Mouse (Mus musculus): Measurements from ENCODE around the gene Gm10750. TPM values are rescaled to one million over a fixed set of nuclear protein-coding genes. Genes with fewer than 3 reads are reported as not detected.
"Not testable (repeated sequence)": the region's sequence is repeated elsewhere in the genome, so short reads cannot be mapped to it uniquely, and the experiment has no call there.

Gm10750 gene
- polyA plus RNA-seq (2015; fragmentation: Nextera tagmentation; extraction: Ambion mirVana), result not detected in 2 replicates

GRCm38 (mm10) chr2:149017137-149017536 is at the start of gene Gm10750:
TSS of gene Gm10750 (minus strand) at chr2:149017237.
- H3K9me3 ChIP-seq (ENCODE audit: low read length); H3K27ac ChIP-seq (ENCODE audit: low read length); H3K4me1 ChIP-seq (ENCODE audit: insufficient read depth, low read length); ATAC-seq (ENCODE audit: low FRiP score, low TSS enrichment); H3K27me3 ChIP-seq (ENCODE audit: insufficient read depth, low read length); H3K36me3 ChIP-seq (ENCODE audit: insufficient read depth, low read length); H3K4me3 ChIP-seq (ENCODE audit: low read length); H3K9ac ChIP-seq (replicated peaks; ENCODE audit: low read length); H3K4me2 ChIP-seq (replicated peaks; ENCODE audit: low read depth, low read length): not testable (repeated sequence)
- WGBS, result 81% methylated on average over 5 of the region's 5 CpGs

- ATAC-seq (ENCODE audit: low FRiP score, low TSS enrichment), result no peak
- H3K9ac ChIP-seq (replicated peaks; ENCODE audit: low read length), result no peak overlapping the region
- H3K4me1 ChIP-seq (ENCODE audit: insufficient read depth, low read length), result no peaks in the 10 kb centered on the region
- 73% methylated on average over 2 of the region's 2 CpGs for WGBS
- no peaks in the 10 kb centered on the region for H3K36me3 ChIP-seq (ENCODE audit: insufficient read depth, low read length)
- H3K9me3 ChIP-seq (ENCODE audit: low read length), result 0 out of 2 replicates have a peak, but pooled peaks cover 5% of the 10 kb centered on the region
- H3K27ac ChIP-seq (ENCODE audit: low read length), result no peak overlapping the region
- H3K4me2 ChIP-seq (replicated peaks; ENCODE audit: low read depth, low read length), result no peak overlapping the region
- no peak overlapping the region for H3K4me3 ChIP-seq (ENCODE audit: low read length)
- H3K27me3 ChIP-seq (ENCODE audit: insufficient read depth, low read length), result no peaks in the 10 kb centered on the region
Measured at GRCm38 (mm10) chr2:149004826-149005225, 12.2 kb downstream of the Gm10750 start.

- no peaks in the 10 kb centered on the region for H3K4me1 ChIP-seq (ENCODE audit: insufficient read depth, low read length)
- H3K9ac ChIP-seq (replicated peaks; ENCODE audit: low read length), result no peak within 1 kb of the TSS
- no peak within 1 kb of the TSS for H3K4me3 ChIP-seq (ENCODE audit: low read length)
- H3K27me3 ChIP-seq (ENCODE audit: insufficient read depth, low read length), result no peaks in the 10 kb centered on the region
- ATAC-seq (ENCODE audit: low FRiP score, low TSS enrichment), result no peak
- H3K9me3 ChIP-seq (ENCODE audit: low read length), result 0 out of 2 replicates have a peak, but pooled peaks cover 4% of the 10 kb centered on the region
- H3K36me3 ChIP-seq (ENCODE audit: insufficient read depth, low read length), result no peaks in the 10 kb centered on the region
- H3K27ac ChIP-seq (ENCODE audit: low read length), result no peak within 1 kb of the TSS
- no peak within 1 kb of the TSS for H3K4me2 ChIP-seq (replicated peaks; ENCODE audit: low read depth, low read length)
Measured at GRCm38 (mm10) chr2:149003151-149003550, 13.9 kb downstream of the Gm10750 start, which contains the start of gene Gm1330. TSS of gene Gm1330 (minus strand) at chr2:149003251.

- Histone ChIP-seq H3K9me3 (ENCODE audit: low read length) (no peaks in the 10 kb centered on the region), H3K27me3 (ENCODE audit: insufficient read depth, low read length) (no peaks in the 10 kb centered on the region), H3K4me1 (ENCODE audit: insufficient read depth, low read length) (no peaks in the 10 kb centered on the region), H3K4me2 (replicated peaks; ENCODE audit: low read depth, low read length) (no peak overlapping the region), H3K27ac (ENCODE audit: low read length) (no peak overlapping the region), H3K4me3 (ENCODE audit: low read length) (no peak overlapping the region), H3K36me3 (ENCODE audit: insufficient read depth, low read length) (no peaks in the 10 kb centered on the region), H3K9ac (replicated peaks; ENCODE audit: low read length) (no peak overlapping the region)
- no peak for ATAC-seq (ENCODE audit: low FRiP score, low TSS enrichment)
- WGBS, result 88% methylated on average over 2 of the region's 2 CpGs
Measured at GRCm38 (mm10) chr2:148995133-148995532, 21.9 kb downstream of the Gm10750 start.

Other genes with a start within 250 kb of the Gm10750 start
- gene Cst11, start 245.7 kb downstream of the Gm10750 start, polyA plus RNA-seq (2015; fragmentation: Nextera tagmentation; extraction: Ambion mirVana), result not detected in 2 replicates
- not detected in 2 replicates for gene 8030411F24Rik, start 235.2 kb downstream of the Gm10750 start, polyA plus RNA-seq (2015; fragmentation: Nextera tagmentation; extraction: Ambion mirVana)
- gene Cst12, start 227.9 kb downstream of the Gm10750 start, polyA plus RNA-seq (2015; fragmentation: Nextera tagmentation; extraction: Ambion mirVana), result 0.32 TPM in 1 of 2 replicates, not detected in the other
- gene Cst8, start 218.5 kb downstream of the Gm10750 start, polyA plus RNA-seq (2015; fragmentation: Nextera tagmentation; extraction: Ambion mirVana), result 0.40 and 1.2 TPM in 2 replicates
- gene Cst13, start 197.2 kb downstream of the Gm10750 start, polyA plus RNA-seq (2015; fragmentation: Nextera tagmentation; extraction: Ambion mirVana), result not detected in 2 replicates
- gene Cst9, start 182.1 kb downstream of the Gm10750 start, polyA plus RNA-seq (2015; fragmentation: Nextera tagmentation; extraction: Ambion mirVana), result 0.97 TPM in 1 of 2 replicates, not detected in the other
- gene 9230104L09Rik, start 152.2 kb downstream of the Gm10750 start, polyA plus RNA-seq (2015; fragmentation: Nextera tagmentation; extraction: Ambion mirVana), result not detected in 2 replicates
- gene Cst3, start 141.5 kb downstream of the Gm10750 start, polyA plus RNA-seq (2015; fragmentation: Nextera tagmentation; extraction: Ambion mirVana), result 421 and 479 TPM in 2 replicates
- gene Gm1330, start 14.0 kb downstream of the Gm10750 start, polyA plus RNA-seq (2015; fragmentation: Nextera tagmentation; extraction: Ambion mirVana), result not detected in 2 replicates